ENCODE assay signal across 8 mouse cellular contexts in the genomic region with DNA sequence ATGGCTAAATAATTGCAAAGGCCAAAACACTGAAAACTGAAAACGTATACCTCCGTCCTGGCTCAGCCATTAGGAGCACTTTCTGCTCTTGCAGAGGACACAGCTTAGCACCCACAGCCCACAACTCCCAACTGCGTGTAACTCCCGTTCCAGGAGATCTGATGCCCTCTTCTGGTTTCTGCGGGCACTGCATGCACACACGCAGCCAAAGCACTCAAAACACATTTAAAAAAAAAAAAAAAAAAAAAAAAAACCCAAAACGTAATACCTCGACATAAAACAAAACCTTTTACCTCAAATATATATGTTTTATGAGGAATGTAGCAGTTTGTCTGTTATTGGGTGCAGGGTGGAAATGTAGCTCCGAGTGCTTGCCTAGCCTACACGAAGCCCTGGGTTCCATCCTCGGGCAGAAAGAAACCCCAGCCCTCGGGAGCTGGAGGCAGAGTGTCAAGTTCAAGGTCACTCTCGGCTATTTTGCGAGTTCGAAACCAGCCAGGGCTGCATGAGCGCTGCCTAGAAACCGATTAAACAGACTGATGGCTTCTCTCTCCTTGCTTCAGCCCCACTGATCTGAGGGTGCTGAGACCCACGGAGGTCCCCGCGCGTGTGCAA. TPM values are rescaled to one million over a fixed set of nuclear protein-coding genes. Genes with fewer than 3 reads are reported as not detected.
A peak's percentile ranks its signal among the peaks of the same experiment; 100 is the strongest.
DNase-seq lines count a peak whose midpoint lies in the region; ATAC-seq lines count a peak whose summit lies in the region.

No protein-coding gene starts in this region.

- peak overlapping the region; percentile 60 for H3K4me2 ChIP-seq in heart, embryonic 16.5 days (ENCODE audit: low read depth, low read length)
- H3K4me2 ChIP-seq in liver, embryonic 15.5 days = peak overlapping the region; percentile 97
- H3K4me2 ChIP-seq in neural tube, embryonic 12.5 days (replicated peaks) = peak overlapping the region; percentile 93

- peak; percentile 56 for ATAC-seq in CD4-positive, CD25-positive, alpha-beta regulatory T cell, adult 4 months
- ATAC-seq in heart, embryonic 16.5 days (replicated peaks; ENCODE audit: extremely low read depth, insufficient read depth, low FRiP score) = peak; percentile 19
- peak; percentile 2 for ATAC-seq in liver, embryonic 15.5 days (ENCODE audit: insufficient read depth)
- ATAC-seq in neural tube, embryonic 12.5 days (ENCODE audit: low FRiP score, low read depth) = peak; percentile 62

- peak overlapping the region; percentile 92 for H3K27ac ChIP-seq in forebrain, embryonic 10.5 days
- H3K27ac ChIP-seq in heart, embryonic 16.5 days (ENCODE audit: low read length) = peak overlapping the region; percentile 91
- peak overlapping the region; percentile 85 for H3K27ac ChIP-seq in liver, embryonic 15.5 days (replicated peaks)
- H3K27ac ChIP-seq in neural tube, embryonic 12.5 days = peak overlapping the region; percentile 68

- peaks cover 13% of the 10 kb centered on the region for H3K4me1 ChIP-seq in forebrain, embryonic 10.5 days
- H3K4me1 ChIP-seq in heart, embryonic 16.5 days (ENCODE audit: control insufficient read depth, insufficient read depth, low read length) = peaks cover 11% of the 10 kb centered on the region
- H3K4me1 ChIP-seq in liver, embryonic 15.5 days (replicated peaks) = peaks cover 20% of the 10 kb centered on the region
- peaks cover 9% of the 10 kb centered on the region; the same call in 1 of the 2 replicates for H3K4me1 ChIP-seq in neural tube, embryonic 12.5 days

- DNase-seq in c-Kit-negative CD71-positive TER-119-positive erythroid progenitor cells, embryonic 14.5 days (ENCODE audit: low read depth, low spot score) = peak; percentile 66
- peak; percentile 86 for DNase-seq in forebrain, embryonic 10.5 days (ENCODE audit: extremely low spot score, low spot score)
- DNase-seq in kidney, postnatal 36 days = peak; percentile 90 to 96
- peak; percentile 80 for DNase-seq in telencephalon, adult 2 months (ENCODE audit: low read depth, low spot score)

- peaks cover 29% of the 10 kb centered on the region for H3K36me3 ChIP-seq in forebrain, embryonic 10.5 days (replicated peaks)
- peaks cover 17% of the 10 kb centered on the region for H3K36me3 ChIP-seq in heart, embryonic 16.5 days (ENCODE audit: control insufficient read depth, insufficient read depth)
- H3K36me3 ChIP-seq in liver, embryonic 15.5 days (replicated peaks) = peaks cover 23% of the 10 kb centered on the region
- H3K36me3 ChIP-seq in neural tube, embryonic 12.5 days = peaks cover 12% of the 10 kb centered on the region

- no peaks in the 10 kb centered on the region for H3K27me3 ChIP-seq in forebrain, embryonic 10.5 days (ENCODE audit: poor library complexity, severe bottlenecking)
- no peaks in the 10 kb centered on the region for H3K27me3 ChIP-seq in heart, embryonic 16.5 days (ENCODE audit: control insufficient read depth, insufficient read depth, low read length)
- no peaks in the 10 kb centered on the region for H3K27me3 ChIP-seq in liver, embryonic 15.5 days
- H3K27me3 ChIP-seq in neural tube, embryonic 12.5 days (replicated peaks) = no peaks in the 10 kb centered on the region

- no peaks in the 10 kb centered on the region for H3K9me3 ChIP-seq in forebrain, embryonic 10.5 days
- H3K9me3 ChIP-seq in heart, embryonic 16.5 days (replicated peaks; ENCODE audit: control insufficient read depth, low read length) = no peaks in the 10 kb centered on the region
- H3K9me3 ChIP-seq in liver, embryonic 15.5 days (replicated peaks) = no peaks in the 10 kb centered on the region
- no peaks in the 10 kb centered on the region for H3K9me3 ChIP-seq in neural tube, embryonic 12.5 days

- H3K4me3 ChIP-seq in forebrain, embryonic 10.5 days = peak overlapping the region; percentile 95
- peak overlapping the region; percentile 92 for H3K4me3 ChIP-seq in heart, embryonic 16.5 days (ENCODE audit: low read length)
- peak overlapping the region; percentile 90 for H3K4me3 ChIP-seq in liver, embryonic 15.5 days (replicated peaks)
- H3K4me3 ChIP-seq in neural tube, embryonic 12.5 days = peak overlapping the region; percentile 76

- H3K9ac ChIP-seq in heart, embryonic 16.5 days (ENCODE audit: low read length) = peak overlapping the region; percentile 82
- H3K9ac ChIP-seq in liver, embryonic 15.5 days = peak overlapping the region; percentile 61
- H3K9ac ChIP-seq in neural tube, embryonic 12.5 days = peak overlapping the region; percentile 78

- WGBS in forebrain, embryonic 10.5 days = 2% methylated on average over 21 of the region's 21 CpGs
- whole genome bisulfite sequencing in heart, embryonic 16.5 days = 2% methylated on average over 21 of the region's 21 CpGs
- WGBS in liver, embryonic 15.5 days (ENCODE audit: insufficient replicate concordance) = 1% methylated on average over 21 of the region's 21 CpGs
- WGBS in neural tube, embryonic 12.5 days = 3% methylated on average over 21 of the region's 21 CpGs

RNA-seq across cellular contexts. Expression of a gene that starts 0.5 kb away (rescaled TPM):
- polyA plus RNA-seq in CD4-positive, CD25-positive, alpha-beta regulatory T cell, adult 4 months (2017; shearing (Covaris generic)) = 10 to 100 TPM; 16.4 to 18.5 TPM
- 26.9 and 27.8 TPM in 2 replicates for polyA plus RNA-seq in forebrain, embryonic 10.5 days (2016; fragmentation: Nextera tagmentation; extraction: Ambion mirVana)
- 13.5 and 15.9 TPM in 2 replicates for polyA plus RNA-seq in heart, embryonic 16.5 days (2015; fragmentation: Nextera tagmentation; extraction: Ambion mirVana)
- 8.3 and 11.4 TPM in 2 replicates for polyA plus RNA-seq in liver, embryonic 15.5 days (2015; fragmentation: Nextera tagmentation; extraction: Ambion mirVana)
- 31.3 and 33.8 TPM in 2 replicates for polyA plus RNA-seq in neural tube, embryonic 12.5 days (2016; fragmentation: Nextera tagmentation; extraction: Ambion mirVana)

RNA-seq across cellular contexts. Expression of a gene that starts 34.9 kb away (rescaled TPM):
- polyA plus RNA-seq in CD4-positive, CD25-positive, alpha-beta regulatory T cell, adult 4 months (2017; shearing (Covaris generic)) = not detected
- not detected in 2 replicates for polyA plus RNA-seq in forebrain, embryonic 10.5 days (2016; fragmentation: Nextera tagmentation; extraction: Ambion mirVana)
- polyA plus RNA-seq in heart, embryonic 16.5 days (2015; fragmentation: Nextera tagmentation; extraction: Ambion mirVana) = not detected in 2 replicates
- polyA plus RNA-seq in liver, embryonic 15.5 days (2015; fragmentation: Nextera tagmentation; extraction: Ambion mirVana) = not detected in 2 replicates
- not detected in 2 replicates for polyA plus RNA-seq in neural tube, embryonic 12.5 days (2016; fragmentation: Nextera tagmentation; extraction: Ambion mirVana)

RNA-seq across cellular contexts. Expression of a gene that starts 43.0 kb away (rescaled TPM):
- under 1 TPM in 1 of 2 experiments, not detected in 1; 0.47 TPM for polyA plus RNA-seq in CD4-positive, CD25-positive, alpha-beta regulatory T cell, adult 4 months (2017; shearing (Covaris generic))
- polyA plus RNA-seq in forebrain, embryonic 10.5 days (2016; fragmentation: Nextera tagmentation; extraction: Ambion mirVana) = not detected in 2 replicates
- polyA plus RNA-seq in heart, embryonic 16.5 days (2015; fragmentation: Nextera tagmentation; extraction: Ambion mirVana) = not detected in 2 replicates
- not detected in 2 replicates for polyA plus RNA-seq in liver, embryonic 15.5 days (2015; fragmentation: Nextera tagmentation; extraction: Ambion mirVana)
- polyA plus RNA-seq in neural tube, embryonic 12.5 days (2016; fragmentation: Nextera tagmentation; extraction: Ambion mirVana) = 0.18 TPM in 1 of 2 replicates, not detected in the other

Comparison
In these comparisons a context has a peak if more than half of its experiments do, and no peak if none do; other contexts are left out.
1. Peak in every context shown above with its lines: DNase-seq, ATAC-seq, H3K4me3 ChIP-seq and H3K27ac ChIP-seq.
2. ATAC-seq: peak in every context shown above with its lines; median percentile 62 in neural tube, embryonic 12.5 days; 56 in CD4-positive, CD25-positive, alpha-beta regulatory T cell, adult 4 months; 19 in heart, embryonic 16.5 days; 2 in liver, embryonic 15.5 days.